Mouse (Mus musculus): ENCODE results near the gene Mvd. TPM values are rescaled to one million over a fixed set of nuclear protein-coding genes. Genes with fewer than 3 reads are reported as not detected.

Gene Mvd
- polyA plus RNA-seq, 1 experiment from 2014 or later = 41.7 TPM

DNA sequence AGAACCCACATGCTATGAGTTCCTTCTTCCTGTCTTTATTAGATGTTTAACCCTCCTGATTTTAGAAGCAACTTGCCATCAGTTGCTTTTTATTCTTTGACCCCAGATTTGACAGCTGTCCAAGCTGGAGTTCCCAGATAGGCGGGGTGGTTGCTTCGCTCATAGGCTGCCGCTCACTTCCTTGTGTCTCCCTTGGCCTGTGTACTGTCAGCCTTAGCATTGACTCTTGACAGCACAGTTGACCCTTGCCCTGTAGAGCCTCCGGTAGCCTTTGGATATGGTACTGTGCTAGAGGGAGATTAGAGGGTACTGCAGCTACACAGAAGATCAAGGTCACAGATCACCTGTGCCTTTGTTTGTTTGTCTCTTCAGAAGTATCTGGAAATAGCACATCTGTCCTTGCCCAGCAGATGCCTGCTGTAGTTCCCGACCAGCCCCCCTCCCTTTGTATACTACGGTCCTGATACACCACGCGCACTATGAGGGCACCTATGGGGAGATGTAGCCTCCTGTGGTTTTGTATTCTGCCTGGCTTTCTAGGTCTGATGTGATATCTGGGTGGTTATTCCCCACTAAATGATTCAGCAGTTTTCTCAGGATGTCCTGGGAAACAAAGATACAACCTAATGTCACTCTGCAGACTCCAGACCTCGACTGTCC is 37.9 kb downstream of the Mvd start:
- Histone ChIP-seq H3K4me1 (peaks cover 14% of the 10 kb centered on the region; the same call in 1 of the 2 replicates), H3K27me3 (ENCODE audit: insufficient read depth, poor library complexity, severe bottlenecking) (no peaks in the 10 kb centered on the region), H3K9me3 (no peaks in the 10 kb centered on the region), H3K4me3 (no peak overlapping the region), H3K36me3 (peaks cover 99% of the 10 kb centered on the region), H3K27ac (no peak overlapping the region; the same call in 1 of the 2 replicates)
- WGBS = 64% methylated on average over 9 of the region's 9 CpGs
- no peak for DNase-seq (ENCODE audit: low spot score)

DNA sequence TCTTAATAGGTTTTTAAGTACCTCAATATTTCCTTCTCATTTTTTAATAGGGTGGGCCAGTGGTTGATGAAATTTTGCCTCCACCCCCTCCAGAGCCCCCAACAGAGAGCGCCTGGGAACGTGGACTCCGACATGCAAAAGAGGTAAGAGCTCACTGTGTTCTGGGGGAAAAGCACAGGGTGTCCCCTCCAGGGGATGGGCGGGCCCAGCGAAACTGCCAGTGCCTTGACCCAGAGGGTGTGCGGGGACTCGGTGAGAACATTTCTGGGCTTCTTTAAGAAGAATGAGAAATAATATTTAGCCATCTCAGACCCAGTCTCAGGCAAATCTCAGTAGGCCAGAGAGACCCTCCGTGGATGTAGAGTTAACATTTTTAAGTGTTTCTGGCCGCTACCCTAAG is 45.0 kb downstream of the Mvd start:
- Histone ChIP-seq H3K27ac (no peak overlapping the region), H3K9me3 (no peaks in the 10 kb centered on the region), H3K4me1 (no peaks in the 10 kb centered on the region), H3K27me3 (ENCODE audit: insufficient read depth, poor library complexity, severe bottlenecking) (no peaks in the 10 kb centered on the region), H3K36me3 (peaks cover 90% of the 10 kb centered on the region), H3K4me3 (no peak overlapping the region)
- no peak for DNase-seq (ENCODE audit: low spot score)
- 95% methylated on average over 9 of the region's 9 CpGs for WGBS

DNA sequence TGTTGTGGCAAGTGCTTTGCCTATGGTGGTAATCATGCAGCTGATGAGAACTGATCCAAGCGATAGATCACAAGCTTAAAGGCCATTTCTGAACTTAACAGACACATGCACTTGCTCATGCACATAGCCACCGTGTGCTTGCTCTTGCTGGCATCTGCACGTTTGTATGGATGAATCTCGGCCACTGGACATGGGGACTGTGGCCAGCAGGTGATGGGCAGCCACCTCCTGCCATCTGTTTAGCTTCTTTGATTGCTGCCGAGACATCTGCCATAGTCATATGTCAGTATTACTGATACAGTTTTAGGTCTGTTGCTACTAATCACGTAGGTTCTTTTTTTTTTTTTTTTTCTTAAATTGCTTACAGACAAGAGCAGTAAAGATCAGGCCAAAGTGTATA is 47.9 kb downstream of the Mvd start:
- no peak for DNase-seq (ENCODE audit: low spot score)
- Histone ChIP-seq H3K27ac (no peak overlapping the region), H3K27me3 (ENCODE audit: insufficient read depth, poor library complexity, severe bottlenecking) (no peaks in the 10 kb centered on the region), H3K4me3 (no peak overlapping the region), H3K36me3 (peaks cover 87% of the 10 kb centered on the region), H3K4me1 (no peaks in the 10 kb centered on the region), H3K9me3 (no peaks in the 10 kb centered on the region)
- 91% methylated on average over 6 of the region's 6 CpGs for WGBS

DNA sequence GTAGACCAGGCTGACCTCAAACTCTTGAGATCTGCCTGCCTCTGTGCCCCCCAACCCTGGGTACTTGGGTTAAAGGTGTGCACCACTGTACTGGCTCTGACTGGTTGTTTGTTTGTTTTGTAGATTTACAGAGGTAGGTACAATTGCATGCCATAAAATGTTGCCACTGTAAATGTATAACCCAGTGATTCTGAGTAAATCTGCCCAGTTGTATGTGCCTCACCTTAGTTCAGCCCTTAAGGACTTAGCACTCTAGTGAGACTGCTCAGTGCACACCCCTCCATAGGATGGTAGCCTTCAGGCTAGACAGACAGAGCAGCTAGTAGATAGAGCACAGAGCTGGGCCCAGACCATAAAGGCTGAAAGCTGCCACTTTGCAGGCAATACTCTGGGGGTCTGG is 49.5 kb downstream of the Mvd start:
- no peak overlapping the region for H3K27ac ChIP-seq
- H3K4me1 ChIP-seq = no peaks in the 10 kb centered on the region
- H3K9me3 ChIP-seq = no peaks in the 10 kb centered on the region
- H3K4me3 ChIP-seq = no peak overlapping the region
- H3K27me3 ChIP-seq (ENCODE audit: insufficient read depth, poor library complexity, severe bottlenecking) = no peaks in the 10 kb centered on the region
- DNase-seq (ENCODE audit: low spot score) = no peak
- H3K36me3 ChIP-seq = peaks cover 85% of the 10 kb centered on the region

DNA sequence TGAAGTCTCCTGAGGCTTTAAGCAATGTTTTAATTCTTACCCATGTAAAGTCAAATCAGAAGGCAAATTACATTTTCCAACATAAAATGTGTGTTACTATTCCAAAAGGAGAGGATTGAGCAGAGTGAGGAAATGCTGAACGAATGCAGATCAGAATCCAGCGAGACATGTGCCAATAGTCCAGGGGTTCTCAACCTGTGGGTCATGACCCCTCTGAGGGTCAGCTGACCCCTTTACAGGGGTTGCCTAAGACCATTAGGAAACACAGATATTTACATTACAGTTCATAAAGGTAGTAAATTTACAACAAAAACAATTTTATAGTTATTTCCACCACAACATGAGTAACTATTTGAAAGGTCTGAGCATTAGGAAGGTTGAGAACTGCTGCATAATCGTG is 52.5 kb downstream of the Mvd start:
- Histone ChIP-seq H3K27ac (no peak overlapping the region), H3K36me3 (peaks cover 91% of the 10 kb centered on the region), H3K9me3 (no peaks in the 10 kb centered on the region), H3K27me3 (ENCODE audit: insufficient read depth, poor library complexity, severe bottlenecking) (no peaks in the 10 kb centered on the region), H3K4me1 (no peaks in the 10 kb centered on the region), H3K4me3 (no peak overlapping the region)
- WGBS = 91% methylated on average over 3 of the region's 3 CpGs
- no peak for DNase-seq (ENCODE audit: low spot score)

DNA sequence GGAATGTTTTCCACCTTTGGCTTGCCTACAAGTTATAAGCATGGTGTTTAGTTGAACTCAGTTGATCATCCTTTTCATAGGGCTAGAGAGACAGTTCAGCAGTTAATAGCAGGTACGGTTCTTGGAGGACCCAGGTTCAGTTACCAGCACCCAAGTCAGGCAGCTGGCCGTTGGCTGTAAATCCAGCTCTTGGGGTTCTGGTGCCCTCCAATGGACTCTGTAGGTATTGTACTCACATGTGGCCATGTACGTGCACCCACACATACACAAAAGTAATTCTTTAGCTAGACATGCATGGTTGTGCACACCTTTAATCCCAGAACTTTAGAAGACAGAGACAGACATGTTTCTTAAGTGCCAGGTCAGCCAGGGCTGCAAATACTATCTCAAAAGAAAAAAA is 53.9 kb downstream of the Mvd start:
- H3K9me3 ChIP-seq = no peaks in the 10 kb centered on the region
- no peaks in the 10 kb centered on the region for H3K4me1 ChIP-seq
- H3K36me3 ChIP-seq = peaks cover 95% of the 10 kb centered on the region
- no peak overlapping the region for H3K27ac ChIP-seq
- WGBS = 95% methylated on average over 3 of the region's 3 CpGs
- DNase-seq (ENCODE audit: low spot score) = no peak
- no peaks in the 10 kb centered on the region for H3K27me3 ChIP-seq (ENCODE audit: insufficient read depth, poor library complexity, severe bottlenecking)
- no peak overlapping the region for H3K4me3 ChIP-seq

Small RNA genes lying within 50 kb of the gene (microRNA-seq; reads per million reads assigned to microRNA genes)
- gene Gm24366 = not detected

Other genes with a start within 250 kb of the Mvd start
- 5.7 and 12.8 TPM in 2 replicates for gene Zfpm1, start 161.3 kb downstream of the Mvd start, polyA plus RNA-seq (2016; fragmentation: Nextera tagmentation; extraction: Ambion mirVana)
- not detected in 2 replicates for gene Trhr2, start 82.7 kb downstream of the Mvd start, polyA plus RNA-seq (2016; fragmentation: Nextera tagmentation; extraction: Ambion mirVana)
- gene Zc3h18, start 66.8 kb downstream of the Mvd start, polyA plus RNA-seq (2016; fragmentation: Nextera tagmentation; extraction: Ambion mirVana) = 47.4 and 51.0 TPM in 2 replicates
- not detected in 2 replicates for gene Il17c, start 21.4 kb downstream of the Mvd start, polyA plus RNA-seq (2016; fragmentation: Nextera tagmentation; extraction: Ambion mirVana)
- 185 and 214 TPM in 2 replicates for gene Cyba, start 10.5 kb downstream of the Mvd start, polyA plus RNA-seq (2016; fragmentation: Nextera tagmentation; extraction: Ambion mirVana)
- gene Snai3, start 17.3 kb upstream of the Mvd start, polyA plus RNA-seq (2016; fragmentation: Nextera tagmentation; extraction: Ambion mirVana) = 2.3 and 6.6 TPM in 2 replicates
- 37.1 and 38.8 TPM in 2 replicates for gene Rnf166, start 32.6 kb upstream of the Mvd start, polyA plus RNA-seq (2016; fragmentation: Nextera tagmentation; extraction: Ambion mirVana)
- gene Ctu2, start 32.7 kb upstream of the Mvd start, polyA plus RNA-seq (2016; fragmentation: Nextera tagmentation; extraction: Ambion mirVana) = 40.5 and 45.9 TPM in 2 replicates
- gene Piezo1, start 107.9 kb upstream of the Mvd start, polyA plus RNA-seq (2016; fragmentation: Nextera tagmentation; extraction: Ambion mirVana) = 23.7 and 29.3 TPM in 2 replicates
- gene Cdt1, start 124.6 kb upstream of the Mvd start, polyA plus RNA-seq (2016; fragmentation: Nextera tagmentation; extraction: Ambion mirVana) = 47.6 TPM in 2 replicates
- 318 and 361 TPM in 2 replicates for gene Aprt, start 133.5 kb upstream of the Mvd start, polyA plus RNA-seq (2016; fragmentation: Nextera tagmentation; extraction: Ambion mirVana)
- gene Galns, start 168.0 kb upstream of the Mvd start, polyA plus RNA-seq (2016; fragmentation: Nextera tagmentation; extraction: Ambion mirVana) = 8.1 and 11.9 TPM in 2 replicates
- 52.9 and 67.4 TPM in 2 replicates for gene Trappc2l, start 168.2 kb upstream of the Mvd start, polyA plus RNA-seq (2016; fragmentation: Nextera tagmentation; extraction: Ambion mirVana)
- 0.19 TPM in 1 of 2 replicates, not detected in the other for gene Pabpn1l, start 179.3 kb upstream of the Mvd start, polyA plus RNA-seq (2016; fragmentation: Nextera tagmentation; extraction: Ambion mirVana)

Measured in heart, embryonic 10.5 days (tissue).